Mouse (Mus musculus): Measurements from ENCODE around the gene Paxbp1.

DNA sequence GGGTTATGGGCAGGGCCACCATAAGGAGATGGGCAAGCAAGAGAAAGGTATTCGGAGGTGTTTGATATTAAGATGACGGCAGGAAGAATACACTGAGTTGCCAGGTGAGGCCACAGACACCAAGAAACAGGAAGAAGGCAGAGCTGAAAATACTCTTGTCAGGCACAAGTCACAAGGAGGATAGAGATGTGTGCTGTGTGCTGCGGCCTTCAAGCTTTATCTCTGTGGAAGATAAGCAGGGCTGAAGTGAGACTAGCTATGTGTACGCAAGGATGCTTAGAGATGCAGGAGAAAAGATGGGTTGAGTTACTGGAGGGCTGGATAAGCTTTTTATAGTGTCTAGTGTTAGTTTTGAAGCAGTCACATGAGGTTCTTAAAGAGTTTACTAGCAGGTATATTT lies 12.9 kb upstream of the Paxbp1 start:
- TF ChIP-seq ZC3H11A (IDR thresholded peaks at IDR 0.05; ENCODE audit: borderline replicate concordance, low read depth, low read length) (no peak), ZNF384 (IDR thresholded peaks at IDR 0.05; ENCODE audit: low read depth, low read length) (no peak)
